Mouse (Mus musculus) layer of hippocampus, postnatal 14 days (tissue): ENCODE data around the gene Casp6. TPM values are rescaled to one million over a fixed set of nuclear protein-coding genes. Genes with fewer than 3 reads are reported as not detected.

Source experiments
- DNase-seq, 2 experiments: peaks; one replicate each; pipeline ENCODE4 v3.0.0; 2021 to 2022; ENCODE audit warnings: low spot score in 2 of 2, mixed read lengths in 1 of 2
- total RNA-seq, 2 experiments: library from RNA; stranded (reverse); gene quantifications; 2 replicates each; pipeline ENCODE4 v1.2.3; 2021

Gene Casp6
- total RNA-seq, 2 experiments from 2014 or later: 7.5 to 7.6 TPM

DNA sequence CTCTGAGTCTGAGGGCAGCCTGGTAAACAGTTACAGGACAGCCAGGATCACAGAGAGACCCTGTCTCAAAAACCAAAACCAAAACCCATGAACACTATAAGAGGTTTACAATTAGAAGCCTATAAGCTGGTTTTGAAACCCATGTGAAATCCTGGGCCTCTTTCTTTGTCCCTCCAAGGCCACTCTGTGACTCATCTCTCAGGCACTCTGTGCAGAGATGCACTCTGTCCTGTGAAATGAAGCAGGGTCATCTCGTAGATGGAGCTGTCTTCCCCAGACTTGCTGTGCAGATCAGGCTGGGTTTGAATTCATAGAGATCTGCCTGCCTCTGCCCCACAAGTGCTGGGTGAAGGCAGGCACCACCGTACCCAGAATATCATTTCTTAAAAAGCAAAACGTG lies 16.2 kb downstream of the Casp6 start:
- DNase-seq: no peak

DNA sequence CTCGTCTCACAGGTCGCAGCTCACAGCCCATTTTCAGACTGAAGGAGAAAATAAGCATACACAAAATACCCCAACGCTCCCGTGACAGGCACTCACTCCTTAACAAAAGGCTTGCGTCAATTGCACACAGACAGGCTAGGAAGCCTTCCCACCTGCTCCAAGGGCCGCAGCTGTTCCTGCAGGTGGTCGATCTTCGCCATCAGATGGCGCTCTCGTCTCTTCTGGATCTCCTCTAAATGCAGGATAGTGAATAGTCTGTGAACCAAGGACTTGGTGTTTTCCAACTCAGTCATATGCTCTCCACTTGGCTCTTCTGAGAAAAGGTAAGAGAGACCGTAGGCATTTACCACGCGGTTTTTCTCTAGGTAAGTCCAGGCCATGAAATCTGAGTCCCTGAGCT lies 17.2 kb downstream of the Casp6 start:
- DNase-seq: peak; percentile 66 to 72

DNA sequence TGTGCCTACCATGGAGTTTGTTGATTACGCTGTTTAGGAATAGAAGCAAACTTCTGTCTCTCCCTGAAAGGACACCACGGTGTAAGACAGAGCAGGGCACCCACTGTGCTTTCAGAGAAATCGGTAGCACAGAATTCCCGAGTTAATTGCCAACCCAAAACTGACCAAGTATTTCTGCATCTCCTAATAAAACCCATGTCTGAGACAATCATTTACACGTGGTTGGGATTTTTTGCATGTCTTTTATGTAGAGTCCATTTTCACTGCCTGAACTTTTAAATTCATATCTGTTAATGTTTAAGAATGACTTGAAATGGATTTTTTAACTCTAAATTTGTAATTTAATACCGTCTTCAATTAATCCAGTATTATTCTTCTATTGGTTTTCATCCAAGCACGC lies 22.4 kb downstream of the Casp6 start:
- no peak for DNase-seq

DNA sequence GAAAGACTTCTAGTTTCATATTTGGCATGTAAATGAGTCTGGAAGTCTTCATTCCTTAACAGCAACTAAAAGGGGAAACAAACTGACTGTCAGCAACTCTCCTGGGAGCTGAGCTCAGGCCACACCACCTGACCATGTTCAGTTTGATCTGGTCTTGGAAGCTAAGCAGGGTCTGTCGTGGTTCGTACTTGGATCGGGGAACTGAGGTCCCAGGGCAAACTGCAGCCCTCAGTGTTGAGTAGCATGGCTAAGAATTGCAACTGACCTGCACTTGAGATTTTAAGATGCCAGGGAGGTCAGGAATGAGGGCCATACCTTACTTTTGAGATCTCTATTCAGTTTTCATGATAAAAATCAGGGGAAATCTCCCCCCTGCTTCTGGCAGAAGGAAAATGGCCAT lies 24.6 kb downstream of the Casp6 start:
- no peak for DNase-seq

DNA sequence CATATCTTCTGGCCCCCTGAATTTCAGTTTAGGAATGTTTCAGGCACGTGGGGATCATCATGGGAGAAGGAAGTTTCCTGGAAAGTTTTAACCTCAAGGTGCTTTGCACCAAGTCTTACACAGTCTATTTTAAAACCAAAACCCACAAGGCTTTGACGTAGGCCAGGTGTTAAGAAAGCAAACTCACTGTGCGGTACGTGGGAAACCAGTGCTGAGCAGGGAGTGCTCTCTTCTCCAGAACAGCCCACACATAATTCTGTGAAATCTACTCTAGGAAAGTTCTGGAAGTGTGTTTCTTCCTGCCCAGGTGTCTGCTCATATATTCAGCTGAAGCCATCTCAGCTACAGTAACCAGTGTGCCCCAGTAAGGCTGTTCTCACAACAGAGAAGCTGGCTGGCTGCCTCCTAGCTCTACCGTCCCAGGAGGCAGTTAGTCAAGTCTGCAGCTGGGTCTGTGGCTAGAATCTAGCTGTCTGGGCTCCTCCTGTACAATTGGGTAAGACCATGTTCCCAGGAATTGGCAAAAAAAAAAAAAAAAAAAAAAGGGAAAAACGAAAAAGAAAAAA lies 29.1 kb downstream of the Casp6 start:
- no peak for DNase-seq

DNA sequence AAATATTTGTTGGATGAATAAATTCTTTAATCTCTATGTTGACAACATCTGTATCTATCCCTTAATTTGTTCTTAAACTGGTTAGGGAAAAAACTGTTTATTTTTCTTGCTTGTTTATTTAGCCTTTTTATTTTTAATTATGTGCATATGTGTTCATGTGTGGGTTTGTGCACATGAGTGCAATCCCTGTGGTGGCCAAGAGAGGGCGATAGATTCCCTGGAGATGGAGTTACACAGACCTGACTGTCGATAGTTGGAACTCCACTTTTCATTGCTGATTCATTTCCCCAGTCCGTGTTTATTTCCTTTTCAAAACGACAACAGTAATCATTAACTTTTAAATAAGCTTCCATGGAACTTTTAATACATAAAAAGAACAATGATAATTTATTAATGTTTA lies 31.2 kb downstream of the Casp6 start:
- DNase-seq: peak in 1 of 2 experiments; percentile 12

DNA sequence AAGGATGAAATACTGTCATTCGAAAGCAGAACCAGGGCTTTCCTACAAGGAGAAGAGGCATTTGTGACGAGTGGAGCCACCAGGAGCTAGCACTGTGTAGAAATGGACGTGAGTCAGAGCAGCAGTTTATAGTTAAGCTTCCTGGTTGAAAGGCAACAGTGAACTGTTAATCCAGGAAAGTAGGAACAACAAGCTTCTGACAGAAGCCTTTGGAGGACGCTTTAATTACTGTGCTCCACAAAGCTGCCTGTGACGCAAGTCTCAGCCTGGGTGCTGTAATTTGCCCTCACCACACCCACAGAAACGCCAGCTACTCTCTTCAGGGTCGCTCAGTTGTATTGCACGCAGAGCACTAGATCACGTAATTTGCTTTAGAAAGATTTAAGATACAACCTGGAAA lies 35.3 kb downstream of the Casp6 start:
- DNase-seq: no peak

DNA sequence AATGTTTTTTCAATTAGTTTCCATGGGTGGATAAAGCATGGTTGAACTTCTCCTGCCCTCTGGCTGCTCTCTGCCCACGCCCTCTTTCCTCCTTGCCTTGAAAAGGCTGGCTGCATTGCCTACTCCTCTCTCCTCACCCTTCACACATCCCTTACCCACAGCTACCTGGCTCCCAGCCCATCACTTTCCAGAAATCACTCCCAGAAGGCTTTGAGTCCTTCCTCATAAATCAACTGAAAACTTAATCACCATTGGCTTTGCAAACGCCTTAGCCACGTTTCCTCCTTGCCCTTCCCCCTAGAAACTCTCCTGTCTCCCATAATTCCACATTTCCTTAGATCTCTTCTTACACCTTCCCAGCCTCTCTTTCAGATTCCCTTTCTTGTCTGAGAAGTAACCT lies 36.6 kb downstream of the Casp6 start:
- no peak for DNase-seq

DNA sequence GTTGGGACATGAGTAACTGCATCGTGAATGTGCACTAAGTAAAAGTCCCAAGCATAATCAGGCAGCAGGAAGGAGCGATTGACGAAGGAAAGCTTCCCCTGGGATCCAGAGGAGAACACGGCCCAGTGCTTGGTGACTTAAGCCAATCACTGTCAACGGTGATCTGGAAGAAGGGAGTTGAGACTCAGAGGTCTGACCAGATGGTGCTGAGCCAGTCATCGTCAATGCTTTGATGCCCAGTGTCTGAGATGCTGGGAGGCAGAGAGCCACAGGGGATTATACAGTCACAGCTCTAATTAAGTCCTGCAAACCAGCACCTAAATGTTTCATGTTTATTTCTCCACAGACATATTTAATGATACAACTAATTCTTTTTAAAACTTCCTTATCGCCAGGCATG lies 37.8 kb downstream of the Casp6 start:
- no peak for DNase-seq

DNA sequence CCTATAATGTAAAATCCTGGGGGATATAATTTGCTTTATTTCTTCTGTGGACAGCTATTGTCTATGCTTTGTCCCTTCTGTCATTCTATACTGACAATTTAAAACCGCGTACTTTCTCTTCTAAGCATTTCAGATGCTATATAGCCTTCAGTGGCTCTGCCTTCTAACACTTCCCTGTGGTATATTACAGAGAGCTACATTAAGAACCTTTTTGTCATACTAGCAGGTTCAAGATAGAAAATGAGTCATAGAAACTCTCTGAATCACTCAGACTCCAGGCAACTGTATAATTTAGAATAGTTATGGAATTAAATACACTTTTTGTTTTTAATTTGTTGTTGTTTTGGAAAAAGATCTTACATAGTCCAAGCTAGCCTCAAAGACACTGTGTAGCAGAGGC lies 39.6 kb downstream of the Casp6 start:
- DNase-seq: no peak

DNA sequence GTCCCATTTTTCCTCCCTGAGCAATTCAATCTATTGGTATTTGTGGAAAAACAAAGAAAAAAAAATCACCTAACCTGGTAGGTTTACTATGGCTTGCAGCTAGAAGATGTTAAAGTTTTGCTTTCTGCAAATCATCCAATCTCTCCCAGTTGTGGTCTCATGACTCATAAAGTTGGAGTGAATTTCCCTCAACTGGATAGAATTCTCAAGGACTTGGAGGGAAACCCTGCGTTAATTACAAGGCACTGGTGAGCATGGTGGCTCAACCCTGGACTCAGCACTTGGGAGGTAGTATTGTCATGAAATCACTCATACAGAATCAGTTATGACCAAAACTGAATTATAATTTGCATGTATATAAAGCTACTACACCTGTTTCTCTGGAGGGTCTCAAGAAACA lies 40.1 kb downstream of the Casp6 start:
- DNase-seq: no peak

DNA sequence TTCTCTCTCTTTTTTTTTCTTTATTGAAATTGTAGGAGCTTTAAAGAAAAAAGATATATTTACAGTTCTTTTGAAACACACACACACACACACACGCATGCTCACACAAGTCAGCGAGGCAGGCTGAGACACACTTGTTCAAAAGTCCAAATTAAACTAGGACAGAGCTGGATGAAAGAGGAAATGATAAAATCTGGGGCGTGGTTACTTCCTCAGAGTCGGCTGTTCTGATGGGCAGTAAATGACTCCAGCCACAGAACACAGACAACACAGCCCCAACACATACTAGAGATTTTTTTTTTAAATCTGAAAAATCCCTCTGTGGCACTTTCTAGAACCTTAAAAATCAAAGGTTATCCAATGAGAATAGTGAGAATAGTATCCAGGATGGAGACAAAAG lies 42.6 kb downstream of the Casp6 start:
- no peak for DNase-seq

DNA sequence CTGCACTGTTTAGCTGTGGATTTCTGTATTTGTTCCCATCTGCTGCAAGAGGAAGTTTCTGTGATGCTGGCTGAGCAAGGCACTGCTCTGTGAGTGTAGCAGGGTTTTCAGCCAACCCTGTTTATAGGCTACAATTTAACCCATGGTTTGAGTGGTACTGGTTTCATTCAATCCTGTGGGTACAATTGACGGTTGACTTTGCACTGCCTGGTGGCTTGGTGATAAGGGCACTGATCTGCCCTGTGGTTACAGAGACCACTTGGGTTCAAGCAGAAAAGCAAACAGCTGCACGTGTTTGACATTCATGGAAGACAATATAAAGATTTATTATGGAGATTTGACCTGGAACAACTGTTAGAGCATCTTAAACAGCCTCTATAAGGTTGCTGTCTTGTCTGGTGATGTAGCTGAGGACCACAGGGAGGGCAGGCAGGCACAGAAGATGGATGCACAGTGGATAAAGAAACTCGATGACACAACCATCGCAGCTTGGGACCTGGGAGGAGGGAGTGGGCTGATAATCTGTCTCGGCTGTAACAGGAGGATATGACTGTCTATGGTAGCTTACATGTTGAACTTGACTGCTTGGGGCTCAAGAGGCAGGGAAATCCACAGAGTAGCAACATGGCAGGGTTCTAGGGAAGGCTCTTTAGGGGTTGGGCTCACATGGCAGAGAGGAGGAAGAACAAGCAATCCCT lies 45.1 kb downstream of the Casp6 start:
- DNase-seq: no peak

DNA sequence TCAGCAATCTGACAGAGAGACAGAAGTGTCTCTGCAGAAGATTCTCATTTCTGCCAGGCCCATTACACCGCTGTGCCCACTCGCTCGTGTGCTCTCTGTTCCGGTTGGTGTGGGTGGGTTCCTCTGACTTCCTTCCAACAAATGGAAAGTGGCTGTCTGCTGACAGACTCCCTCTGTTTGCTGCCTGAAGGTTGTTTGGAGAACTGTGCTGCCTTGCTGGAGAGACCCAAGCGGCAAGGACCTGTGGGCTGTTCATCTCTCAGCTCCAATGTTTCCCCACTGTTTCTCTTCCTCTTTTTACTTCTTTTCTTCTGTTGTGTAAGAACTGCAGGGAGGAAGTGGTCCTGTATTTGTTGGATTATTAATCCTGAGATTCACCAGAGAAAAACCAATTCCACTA lies 47.1 kb downstream of the Casp6 start:
- peak in 1 of 2 experiments; percentile 41 for DNase-seq

DNA sequence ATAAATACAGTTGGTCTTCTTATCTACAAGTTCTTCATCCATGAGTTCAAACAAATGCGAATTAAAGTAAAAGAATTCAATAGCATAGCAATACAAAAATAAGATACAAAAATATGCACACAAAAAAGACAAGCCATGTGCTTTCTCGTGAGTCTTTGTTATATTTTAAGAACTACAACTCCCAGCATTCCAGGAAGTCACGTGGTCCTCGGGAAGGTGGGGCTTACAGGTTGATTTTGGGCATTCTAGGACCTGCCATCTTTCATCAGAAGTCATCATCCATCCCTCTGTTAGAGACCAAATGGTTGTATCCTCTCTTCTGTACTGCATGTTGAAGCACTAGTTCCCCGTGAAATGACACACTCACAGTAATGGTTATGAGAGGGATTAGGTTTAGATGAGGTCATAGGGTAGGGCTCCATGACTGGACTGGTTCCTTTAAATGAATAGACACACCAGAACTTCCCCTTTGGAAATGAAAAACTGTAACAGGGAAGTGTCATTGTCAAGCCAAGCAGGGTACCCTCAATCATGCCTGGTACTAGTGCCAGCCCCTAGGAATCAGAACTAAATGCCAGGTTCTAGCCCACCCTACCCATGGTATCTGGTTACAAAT lies 48.0 kb downstream of the Casp6 start:
- no peak for DNase-seq

DNA sequence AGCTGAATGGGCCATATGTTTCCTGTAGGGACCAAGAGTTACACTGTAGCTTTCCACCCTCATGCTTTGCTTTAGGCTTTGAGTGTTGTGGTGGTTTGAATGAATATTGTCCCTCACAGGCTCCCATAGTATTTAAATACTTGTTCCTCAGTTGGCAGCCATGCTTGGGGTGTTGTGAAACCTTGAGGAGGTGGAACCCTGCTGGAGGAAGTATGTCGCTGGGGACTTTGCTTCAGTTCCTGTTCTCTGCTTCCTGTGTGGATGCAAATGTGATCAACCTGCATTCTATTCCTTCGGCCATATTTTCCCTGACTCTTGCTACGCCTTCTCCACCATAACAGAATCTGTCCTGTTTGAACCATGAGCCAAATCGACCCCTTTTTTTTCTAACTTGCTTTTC lies 52.1 kb downstream of the Casp6 start:
- no peak for DNase-seq

DNA sequence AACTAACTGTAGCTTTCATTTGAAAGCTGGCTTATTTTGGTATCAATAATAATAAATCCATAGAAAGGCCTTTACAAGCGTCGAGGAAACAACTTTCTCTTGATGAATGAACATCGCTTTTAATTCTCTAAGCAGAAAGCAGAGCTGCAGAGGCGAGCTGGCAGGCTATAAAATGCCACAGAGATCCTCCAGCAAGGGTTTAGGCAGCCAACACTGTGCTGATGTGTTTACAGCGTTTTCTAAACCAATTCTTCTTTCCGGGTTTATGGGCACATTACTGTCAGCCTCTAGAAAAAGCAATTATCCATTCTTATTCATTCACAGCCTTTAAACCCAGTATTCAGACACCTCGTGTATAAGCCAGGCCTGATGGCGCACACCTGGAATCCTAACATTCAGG lies 61.3 kb downstream of the Casp6 start:
- no peak for DNase-seq

Other genes starting within 250 kb of the Casp6 start
- gene Egf, start 146.1 kb upstream of the Casp6 start, total RNA-seq: 1 to 10 TPM; 1.5 to 2.4 TPM
- gene Lrit3, start 97.4 kb upstream of the Casp6 start, total RNA-seq: not detected
- under 1 TPM; 0.62 to 0.93 TPM for gene Rrh, start 78.8 kb upstream of the Casp6 start, total RNA-seq
- 10 to 100 TPM; 45.3 to 50.9 TPM for gene Gar1, start 70.0 kb upstream of the Casp6 start, total RNA-seq
- not detected for gene Cfi, start 65.5 kb upstream of the Casp6 start, total RNA-seq
- gene Pla2g12a, start 22.8 kb upstream of the Casp6 start, total RNA-seq: 10 to 100 TPM; 21.4 to 23.6 TPM
- 1 to 10 TPM; 4.7 to 5.9 TPM for gene Mcub, start 68.8 kb downstream of the Casp6 start, total RNA-seq
- 10 to 100 TPM; 59.4 to 60.7 TPM for gene Sec24b, start 160.1 kb downstream of the Casp6 start, total RNA-seq
- gene Col25a1, start 230.1 kb downstream of the Casp6 start, total RNA-seq: 10 to 100 TPM; 57.8 to 62.6 TPM